Mouse (Mus musculus): Measurements from ENCODE around the gene Slfn2. TPM values are rescaled to one million over a fixed set of nuclear protein-coding genes. Genes with fewer than 3 reads are reported as not detected.
"Not testable (repeated sequence)": the region's sequence is repeated elsewhere in the genome, so short reads cannot be mapped to it uniquely, and the experiment has no call there.

The Slfn2 gene
- polyA plus RNA-seq (2012; rRNA removed), result 4.3 and 5.2 TPM in 2 replicates

GRCm38 (mm10) chr11:83064946-83065345 is at the start of gene Slfn2:
Gene Slfn2 (plus strand): TSS chr11:83065112.
- no peak for DNase-seq (ENCODE audit: low read depth)

- DNase-seq (ENCODE audit: low read depth), result no peak
Measured at GRCm38 (mm10) chr11:83016093-83016492, 48.8 kb upstream of the Slfn2 start.

- DNase-seq (ENCODE audit: low read depth), result not testable (repeated sequence)
Measured at GRCm38 (mm10) chr11:83019561-83020519, 45.1 kb upstream of the Slfn2 start.

- no peak for DNase-seq (ENCODE audit: low read depth)
Measured at GRCm38 (mm10) chr11:83020621-83021020, 44.3 kb upstream of the Slfn2 start, which contains the start of gene Slfn8. Gene Slfn8 (minus strand): TSS chr11:83020810.

GRCm38 (mm10) chr11:83038686-83039085 is 26.2 kb upstream of the Slfn2 start:
- DNase-seq (ENCODE audit: low read depth), result not testable (repeated sequence)

GRCm38 (mm10) chr11:83039156-83039555 is 25.8 kb upstream of the Slfn2 start:
- DNase-seq (ENCODE audit: low read depth), result no peak

GRCm38 (mm10) chr11:83039796-83040195 is 25.1 kb upstream of the Slfn2 start:
- DNase-seq (ENCODE audit: low read depth), result no peak

- DNase-seq (ENCODE audit: low read depth), result no peak
Measured at GRCm38 (mm10) chr11:83040325-83040724, 24.6 kb upstream of the Slfn2 start.

GRCm38 (mm10) chr11:83041000-83041399 is 23.9 kb upstream of the Slfn2 start:
- no peak for DNase-seq (ENCODE audit: low read depth)

- DNase-seq (ENCODE audit: low read depth), result no peak
Measured at GRCm38 (mm10) chr11:83043891-83044290, 21.0 kb upstream of the Slfn2 start.

GRCm38 (mm10) chr11:83045642-83046041 is 19.3 kb upstream of the Slfn2 start:
- DNase-seq (ENCODE audit: low read depth), result no peak

GRCm38 (mm10) chr11:83057863-83058262 is 7.0 kb upstream of the Slfn2 start:
- no peak for DNase-seq (ENCODE audit: low read depth)

GRCm38 (mm10) chr11:83060412-83061020 is 4.4 kb upstream of the Slfn2 start:
- DNase-seq (ENCODE audit: low read depth), result peak; percentile 38

GRCm38 (mm10) chr11:83061806-83062205 is 3.1 kb upstream of the Slfn2 start:
- DNase-seq (ENCODE audit: low read depth), result no peak

GRCm38 (mm10) chr11:83063126-83063525 is 1.8 kb upstream of the Slfn2 start:
- no peak for DNase-seq (ENCODE audit: low read depth)

GRCm38 (mm10) chr11:83063941-83064349 is 967 bp upstream of the Slfn2 start:
- DNase-seq (ENCODE audit: low read depth), result no peak

- DNase-seq (ENCODE audit: low read depth), result no peak
Measured at GRCm38 (mm10) chr11:83065441-83066344, 781 bp downstream of the Slfn2 start.

- no peak for DNase-seq (ENCODE audit: low read depth)
Measured at GRCm38 (mm10) chr11:83066640-83067531, 2.0 kb downstream of the Slfn2 start.

GRCm38 (mm10) chr11:83067982-83068694 is 3.2 kb downstream of the Slfn2 start:
- no peak for DNase-seq (ENCODE audit: low read depth)
